Mouse (Mus musculus) adrenal gland, postnatal 10 days (tissue): ENCODE measurements at regions not wholly inside any gene's neighbourhood (a gene's known extent, or its start where the extent isn't known, plus 50 kb on each side); places are given as distances from the start of the nearest gene placed in this dataset.

Experiments used
- DNase-seq: peaks from one replicate; pipeline ENCODE4 v3.0.0; 2021; ENCODE audit warnings: mixed read lengths

- DNase-seq: no peak
These were observed 68.0 kb upstream of the Smyd2 start for GRCm38 (mm10) chr1:189990046-189990622.

- peak; percentile 31 for DNase-seq
These were observed 67.2 kb upstream of the Smyd2 start for GRCm38 (mm10) chr1:189989376-189989775.

GRCm38 (mm10) chr1:189988864-189989263 lies 66.7 kb upstream of the Smyd2 start:
- DNase-seq: no peak

- DNase-seq: no peak
These were observed 63.5 kb upstream of the Smyd2 start for GRCm38 (mm10) chr1:189985516-189986205.

GRCm38 (mm10) chr1:189978244-189978643 lies 56.1 kb upstream of the Smyd2 start:
- no peak for DNase-seq

GRCm38 (mm10) chr1:189975660-189976059 lies 53.5 kb upstream of the Smyd2 start:
- DNase-seq: no peak

GRCm38 (mm10) chr1:189972790-189973406 lies 50.7 kb upstream of the Smyd2 start:
- DNase-seq: peak; percentile 92
